8 mouse cellular contexts compared by ENCODE assay signal in genomic region chr1:193575986-193576713, GRCm38 (mm10).
A peak's percentile ranks its signal among the peaks of the same experiment; 100 is the strongest.
DNase-seq lines count a peak whose midpoint lies in the region; ATAC-seq lines count a peak whose summit lies in the region.

No protein-coding gene starts in this region.

- no peaks in the 10 kb centered on the region for H3K9me3 ChIP-seq in midbrain, embryonic 11.5 days (ENCODE audit: control insufficient read depth, low read length)

- H3K4me2 ChIP-seq in midbrain, embryonic 11.5 days, result no peak overlapping the region

- no peak overlapping the region for H3K27ac ChIP-seq in midbrain, embryonic 11.5 days (ENCODE audit: low read depth, low read length)

- peak; percentile 76 for ATAC-seq in granulocyte monocyte progenitor cell, adult 5-6 weeks (replicated peaks; ENCODE audit: poor library complexity, severe bottlenecking)
- ATAC-seq in midbrain, embryonic 11.5 days (ENCODE audit: low FRiP score), result peak; percentile 91

- peak; percentile 38 for DNase-seq in 3134 (ENCODE audit: extremely low read depth, insufficient read length, low spot score)
- peak; percentile 45 for DNase-seq in adrenal gland, adult 8-10 months
- peak; percentile 73 for DNase-seq in embryo, embryonic 9.5 days (ENCODE audit: extremely low spot score)
- peak; percentile 74 for DNase-seq in kidney, adult 11 months
- DNase-seq in left cerebral cortex, postnatal 36 days (ENCODE audit: low spot score in 2 of 2), result peak; percentile 80 to 85
- DNase-seq in midbrain, embryonic 11.5 days (ENCODE audit: low spot score, missing footprints), result peak; percentile 98
- peak; percentile 35 for DNase-seq in splenic B cell, adult 2 months (ENCODE audit: low read depth, low spot score)

- intact Hi-C loops in left cerebral cortex, postnatal 36 days (cut with DNase I), result loop anchor here (5.0 kb wide), 1 partner anchor 126 kb away; no protein-coding TSS in a partner anchor

- WGBS in midbrain, embryonic 11.5 days, result 8% methylated on average over 12 of the region's 12 CpGs

- H3K27me3 ChIP-seq in midbrain, embryonic 11.5 days (ENCODE audit: control insufficient read depth, insufficient read depth, low read length), result no peaks in the 10 kb centered on the region
- H3K27me3 ChIP-seq in splenic B cell, adult 2 months (ENCODE audit: control insufficient read depth, insufficient read depth, low read length, poor library complexity, severe bottlenecking), result no peaks in the 10 kb centered on the region

- no peak overlapping the region for H3K4me3 ChIP-seq in midbrain, embryonic 11.5 days (ENCODE audit: low read depth, low read length)

- H3K9ac ChIP-seq in midbrain, embryonic 11.5 days (ENCODE audit: low read length), result no peak overlapping the region

- no peaks in the 10 kb centered on the region; the same call in 1 of the 2 replicates for H3K4me1 ChIP-seq in midbrain, embryonic 11.5 days (ENCODE audit: control insufficient read depth, insufficient read depth, low read length)

- H3K36me3 ChIP-seq in midbrain, embryonic 11.5 days (ENCODE audit: control insufficient read depth, insufficient read depth, low read length), result no peaks in the 10 kb centered on the region
- no peaks in the 10 kb centered on the region for H3K36me3 ChIP-seq in splenic B cell, adult 2 months (ENCODE audit: control insufficient read depth, insufficient read depth, low read length, poor library complexity, severe bottlenecking)

Comparison
In these comparisons a context has a peak if more than half of its experiments do, and no peak if none do; other contexts are left out.
1. DNase-seq: peak in every context shown above with its lines; median percentile 98 in midbrain, embryonic 11.5 days; 82 in left cerebral cortex, postnatal 36 days; 74 in kidney, adult 11 months; 73 in embryo, embryonic 9.5 days; 45 in adrenal gland, adult 8-10 months; 38 in 3134; 35 in splenic B cell, adult 2 months.